Mouse (Mus musculus) liver, embryonic 15.5 days (tissue): ENCODE data around the gene Cacna1c. TPM values are rescaled to one million over a fixed set of nuclear protein-coding genes. Genes with fewer than 3 reads are reported as not detected.

Experiments
- ATAC-seq: fragments of 200-750 bp; cut with Nextera tagmentation; 2 replicates; pipeline ENCODE4 v1.8.0; 2017; ENCODE audit warnings: moderate number of reproducible peaks, mild to moderate bottlenecking, moderate library complexity; ENCODE audit not compliant: insufficient read depth
- H3K27ac ChIP-seq: fragments of 300-500 bp; sonication (generic); replicated peaks from 2 replicates; pipeline ENCODE4 v1.5.1; 2015; ENCODE audit warnings: mild to moderate bottlenecking, inconsistent platforms
- H3K27me3 ChIP-seq: fragments of 300-500 bp; sonication (generic); 2 replicates; pipeline ENCODE4 v1.6.1; 2015; ENCODE audit warnings: mild to moderate bottlenecking, inconsistent platforms
- H3K36me3 ChIP-seq: fragments of 300-500 bp; sonication (generic); replicated peaks from 2 replicates; pipeline ENCODE4 v1.6.1; 2015; ENCODE audit warnings: moderate library complexity, mild to moderate bottlenecking, inconsistent platforms
- H3K4me1 ChIP-seq: fragments of 300-500 bp; sonication (generic); replicated peaks from 2 replicates; pipeline ENCODE4 v1.6.1; 2015; ENCODE audit warnings: inconsistent platforms
- H3K4me2 ChIP-seq: fragments of 300-500 bp; sonication (generic); 2 replicates; pipeline ENCODE4 v1.6.1; 2015; ENCODE audit warnings: moderate library complexity, mild to moderate bottlenecking, inconsistent platforms
- H3K4me3 ChIP-seq: fragments of 300-500 bp; sonication (generic); replicated peaks from 2 replicates; pipeline ENCODE4 v1.5.1; 2015; ENCODE audit warnings: mild to moderate bottlenecking, inconsistent platforms
- H3K9ac ChIP-seq: fragments of 300-500 bp; sonication (generic); 2 replicates; pipeline ENCODE4 v1.6.1; 2015; ENCODE audit warnings: moderate library complexity, mild to moderate bottlenecking, inconsistent platforms
- H3K9me3 ChIP-seq: fragments of 300-500 bp; sonication (generic); replicated peaks from 2 replicates; pipeline ENCODE4 v1.6.1; 2016; ENCODE audit warnings: inconsistent platforms
- WGBS: fragments of 180-500 bp; shearing (Covaris S2); methylation state at CpG from one replicate; pipeline ENCODE4 v1.1.7; 2015; ENCODE audit warnings: mixed read lengths; ENCODE audit not compliant: insufficient replicate concordance; 5-methylcytosine and 5-hydroxymethylcytosine counted together
- polyA plus RNA-seq: library from polyadenylated mRNA; unstranded; fragments of >200 nt; fragmentation: Nextera tagmentation; extraction: Ambion mirVana; gene quantifications from 2 replicates; pipeline ENCODE4 v1.2.1, GENCODE M21; 2015

Cacna1c gene
- polyA plus RNA-seq, 1 experiment from 2014 or later: 0.41 TPM

GRCm38 (mm10) chr6:118956234-118956633 is 240.0 kb downstream of the Cacna1c start:
- Histone ChIP-seq H3K4me3 (no peak overlapping the region), H3K9ac (no peak overlapping the region), H3K27ac (no peak overlapping the region), H3K36me3 (no peaks in the 10 kb centered on the region), H3K4me1 (no peaks in the 10 kb centered on the region), H3K27me3 (0 out of 2 replicates have a peak, but pooled peaks cover 3% of the 10 kb centered on the region), H3K4me2 (no peak overlapping the region), H3K9me3 (no peaks in the 10 kb centered on the region)
- no peak for ATAC-seq
- WGBS: 62% methylated on average over 4 of the region's 4 CpGs

GRCm38 (mm10) chr6:118955777-118956176 is 240.4 kb downstream of the Cacna1c start:
- Histone ChIP-seq H3K27ac (no peak overlapping the region), H3K4me3 (no peak overlapping the region)

GRCm38 (mm10) chr6:118954988-118955554 is 241.1 kb downstream of the Cacna1c start:
- Histone ChIP-seq H3K9ac (no peak overlapping the region), H3K27ac (no peak overlapping the region), H3K4me3 (no peak overlapping the region), H3K4me1 (0 out of 2 replicates have a peak, but pooled peaks cover 1% of the 10 kb centered on the region), H3K27me3 (0 out of 2 replicates have a peak, but pooled peaks cover 3% of the 10 kb centered on the region), H3K4me2 (no peak overlapping the region), H3K9me3 (no peaks in the 10 kb centered on the region), H3K36me3 (no peaks in the 10 kb centered on the region)
- 63% methylated on average over 7 of the region's 7 CpGs for WGBS
- no peak for ATAC-seq

More at GRCm38 (mm10) chr6:118955777-118956176, 240.4 kb downstream of the Cacna1c start:
- Histone ChIP-seq H3K4me2 (no peak overlapping the region), H3K4me1 (no peaks in the 10 kb centered on the region), H3K36me3 (no peaks in the 10 kb centered on the region), H3K9me3 (no peaks in the 10 kb centered on the region), H3K9ac (no peak overlapping the region), H3K27me3 (0 out of 2 replicates have a peak, but pooled peaks cover 3% of the 10 kb centered on the region)
- no peak for ATAC-seq

GRCm38 (mm10) chr6:118952377-118952776 is 243.8 kb downstream of the Cacna1c start:
- Histone ChIP-seq H3K4me1 (peaks cover 8% of the 10 kb centered on the region; the same call in 1 of the 2 replicates), H3K4me2 (no peak overlapping the region), H3K9ac (no peak overlapping the region), H3K4me3 (no peak overlapping the region), H3K9me3 (no peaks in the 10 kb centered on the region), H3K27me3 (0 out of 2 replicates have a peak, but pooled peaks cover 3% of the 10 kb centered on the region), H3K36me3 (no peaks in the 10 kb centered on the region), H3K27ac (no peak overlapping the region)
- ATAC-seq: no peak
- WGBS: 74% methylated on average over 9 of the region's 9 CpGs

GRCm38 (mm10) chr6:118950190-118950589 is 246.0 kb downstream of the Cacna1c start:
- Histone ChIP-seq H3K27me3 (0 out of 2 replicates have a peak, but pooled peaks cover 3% of the 10 kb centered on the region), H3K4me1 (peaks cover 8% of the 10 kb centered on the region; the same call in 1 of the 2 replicates), H3K4me2 (no peak overlapping the region), H3K36me3 (no peaks in the 10 kb centered on the region), H3K9ac (no peak overlapping the region), H3K27ac (no peak overlapping the region), H3K4me3 (no peak overlapping the region), H3K9me3 (no peaks in the 10 kb centered on the region)
- ATAC-seq: no peak
- WGBS: 65% methylated on average over 13 of the region's 13 CpGs

GRCm38 (mm10) chr6:118947286-118947685 is 248.9 kb downstream of the Cacna1c start:
- WGBS: 70% methylated on average over 8 of the region's 8 CpGs

GRCm38 (mm10) chr6:118946660-118947059 is 249.6 kb downstream of the Cacna1c start:
- WGBS: 66% methylated on average over 6 of the region's 6 CpGs
- Histone ChIP-seq H3K4me3 (no peak overlapping the region), H3K4me1 (peaks cover 8% of the 10 kb centered on the region; the same call in 1 of the 2 replicates), H3K4me2 (no peak overlapping the region), H3K36me3 (no peaks in the 10 kb centered on the region), H3K27me3 (no peaks in the 10 kb centered on the region), H3K27ac (no peak overlapping the region), H3K9me3 (no peaks in the 10 kb centered on the region), H3K9ac (no peak overlapping the region)
- no peak for ATAC-seq

More at GRCm38 (mm10) chr6:118947286-118947685, 248.9 kb downstream of the Cacna1c start:
- ATAC-seq: no peak
- Histone ChIP-seq H3K4me3 (no peak overlapping the region), H3K4me1 (peaks cover 8% of the 10 kb centered on the region; the same call in 1 of the 2 replicates), H3K4me2 (no peak overlapping the region), H3K9me3 (no peaks in the 10 kb centered on the region), H3K36me3 (no peaks in the 10 kb centered on the region), H3K27ac (no peak overlapping the region), H3K9ac (no peak overlapping the region), H3K27me3 (0 out of 2 replicates have a peak, but pooled peaks cover under 1% of the 10 kb centered on the region)

- H3K4me1 ChIP-seq: peaks cover 4% of the 10 kb centered on the region; the same call in 1 of the 2 replicates
- no peaks in the 10 kb centered on the region for H3K9me3 ChIP-seq
- no peaks in the 10 kb centered on the region for H3K36me3 ChIP-seq
- no peak overlapping the region for H3K4me3 ChIP-seq
- H3K9ac ChIP-seq: no peak overlapping the region
- WGBS: 54% methylated on average over 4 of the region's 4 CpGs
- ATAC-seq: no peak
- H3K4me2 ChIP-seq: no peak overlapping the region
- H3K27ac ChIP-seq: no peak overlapping the region
- no peaks in the 10 kb centered on the region for H3K27me3 ChIP-seq
Observed at GRCm38 (mm10) chr6:118944093-118944492, 252.1 kb downstream of the Cacna1c start.

GRCm38 (mm10) chr6:118941816-118942215 is 254.4 kb downstream of the Cacna1c start:
- 72% methylated on average over 4 of the region's 4 CpGs for WGBS
- no peak overlapping the region for H3K4me3 ChIP-seq

GRCm38 (mm10) chr6:118941036-118941435 is 255.2 kb downstream of the Cacna1c start:
- no peak overlapping the region for H3K9ac ChIP-seq
- no peak overlapping the region for H3K4me3 ChIP-seq
- H3K27me3 ChIP-seq: no peaks in the 10 kb centered on the region
- H3K4me1 ChIP-seq: no peaks in the 10 kb centered on the region
- no peaks in the 10 kb centered on the region for H3K36me3 ChIP-seq
- ATAC-seq: no peak
- H3K27ac ChIP-seq: no peak overlapping the region
- H3K4me2 ChIP-seq: no peak overlapping the region
- 68% methylated on average over 3 of the region's 3 CpGs for WGBS
- no peaks in the 10 kb centered on the region for H3K9me3 ChIP-seq

More at GRCm38 (mm10) chr6:118941816-118942215, 254.4 kb downstream of the Cacna1c start:
- H3K9ac ChIP-seq: no peak overlapping the region
- no peak for ATAC-seq
- no peaks in the 10 kb centered on the region for H3K27me3 ChIP-seq
- no peaks in the 10 kb centered on the region for H3K36me3 ChIP-seq
- no peaks in the 10 kb centered on the region for H3K4me1 ChIP-seq
- H3K27ac ChIP-seq: no peak overlapping the region
- no peak overlapping the region for H3K4me2 ChIP-seq
- H3K9me3 ChIP-seq: no peaks in the 10 kb centered on the region

- 69% methylated on average over 8 of the region's 8 CpGs for WGBS
- no peaks in the 10 kb centered on the region for H3K27me3 ChIP-seq
- no peaks in the 10 kb centered on the region for H3K4me1 ChIP-seq
- no peak overlapping the region for H3K4me3 ChIP-seq
- ATAC-seq: no peak
- no peaks in the 10 kb centered on the region for H3K9me3 ChIP-seq
- H3K36me3 ChIP-seq: no peaks in the 10 kb centered on the region
- H3K4me2 ChIP-seq: no peak overlapping the region
- no peak overlapping the region for H3K9ac ChIP-seq
- H3K27ac ChIP-seq: no peak overlapping the region
Observed at GRCm38 (mm10) chr6:118939626-118940025, 256.6 kb downstream of the Cacna1c start.
